Mouse (Mus musculus) c-Kit-positive CD71-positive TER-119-negative erythroid progenitor cells, embryonic 14.5 days (primary cell): ENCODE measurements around the gene 0610040J01Rik.

Experiments used
- DNase-seq: peaks from one replicate; pipeline ENCODE4 v3.0.0-alpha.2; 2013; ENCODE audit warnings: low read depth

The 0610040J01Rik gene

DNA sequence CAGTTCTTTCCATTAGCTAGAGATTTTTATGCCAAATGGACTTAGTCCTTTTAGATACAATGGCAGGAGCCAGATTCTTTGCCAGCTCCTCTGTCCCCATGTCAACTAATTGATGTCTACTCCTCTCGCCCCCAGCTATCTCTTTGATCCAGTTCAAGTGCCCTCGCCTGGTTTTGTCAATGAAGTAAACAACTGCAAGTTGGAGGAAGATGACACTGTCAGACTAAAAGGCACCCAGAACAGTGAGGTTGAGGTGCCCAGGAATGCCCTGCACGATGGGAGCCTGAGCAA is 85.6 kb downstream of the 0610040J01Rik start:
- DNase-seq = no peak

DNA sequence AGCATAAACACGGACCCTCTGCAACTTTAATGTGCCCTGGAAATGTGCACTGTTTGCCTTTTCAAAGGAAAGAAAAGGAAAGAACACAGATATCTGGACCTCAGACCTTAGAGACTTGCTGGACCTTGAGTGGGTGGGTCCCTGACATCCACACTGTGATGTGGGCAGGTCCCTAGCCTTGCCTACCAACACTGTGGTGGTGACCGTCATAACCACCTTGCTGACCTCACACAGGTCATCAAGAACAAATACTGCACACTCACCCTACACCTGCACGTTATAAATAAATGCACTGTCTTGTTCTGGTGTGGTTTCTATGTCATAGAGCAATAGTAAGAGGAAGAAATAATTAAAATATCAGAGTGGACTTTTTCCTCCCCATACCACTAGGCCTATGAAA is 91.2 kb downstream of the 0610040J01Rik start:
- DNase-seq = no peak

DNA sequence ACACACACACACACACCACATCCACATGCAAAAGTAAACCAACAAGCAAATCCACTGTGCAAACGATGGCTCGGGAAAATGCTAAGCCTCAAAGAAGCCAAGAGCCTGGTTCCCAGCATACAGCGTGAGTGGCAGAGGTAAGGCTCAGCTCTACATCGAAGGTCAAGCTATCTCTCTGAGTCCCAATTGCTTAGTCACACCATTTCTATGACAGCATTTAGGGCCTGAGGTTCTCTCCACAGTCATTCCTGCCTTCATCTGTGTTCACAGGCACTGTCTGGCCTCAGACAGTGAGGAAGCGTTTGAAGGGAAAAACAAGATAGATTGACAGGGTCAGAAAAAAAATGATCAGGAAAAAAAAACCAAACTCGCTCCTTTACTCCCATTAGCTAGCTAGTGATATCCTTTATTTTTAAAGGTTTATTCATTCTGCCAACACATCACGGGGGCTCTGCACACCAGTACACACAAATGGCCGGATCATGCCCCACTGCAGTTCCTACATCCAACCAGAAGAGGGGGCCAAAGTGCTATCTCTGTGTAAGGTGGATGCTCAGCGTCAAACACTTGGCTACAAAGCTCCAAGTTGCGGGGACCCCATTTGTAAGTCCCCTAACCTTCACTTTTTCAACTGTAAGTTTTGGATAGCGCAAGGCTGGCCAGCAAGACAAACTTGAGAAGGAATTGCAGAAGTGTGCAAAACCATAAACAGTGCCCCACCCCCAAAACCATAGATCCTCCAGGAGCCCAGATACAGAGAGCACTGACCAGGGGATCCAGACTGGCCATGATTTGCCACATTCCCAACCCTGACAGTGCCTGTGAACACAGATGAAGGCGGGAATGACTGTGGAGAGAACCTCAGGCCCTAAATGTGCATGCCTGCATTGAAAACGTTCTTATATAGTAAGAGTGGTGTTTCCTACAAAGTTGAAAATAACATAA is 94.3 kb downstream of the 0610040J01Rik start:
- DNase-seq = peak; percentile 59

DNA sequence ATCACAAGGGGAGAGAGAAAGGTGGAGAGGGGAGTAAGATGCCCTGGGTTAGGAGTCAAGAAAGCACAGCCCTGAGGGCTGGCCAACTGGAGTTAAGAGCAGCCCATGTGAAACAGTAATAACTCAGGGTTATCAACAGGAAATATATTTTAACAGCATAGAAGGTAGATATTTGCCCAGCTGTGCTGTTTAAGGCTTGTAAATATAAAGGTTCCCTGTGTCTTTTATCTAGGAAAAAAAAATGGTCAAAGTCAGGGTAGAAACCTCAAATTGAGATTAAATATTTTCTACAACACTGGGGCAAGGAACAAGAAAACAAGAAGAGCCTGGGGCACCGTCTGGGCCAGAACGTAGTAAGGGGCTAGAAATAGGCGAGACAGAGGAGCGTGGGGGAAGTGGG is 95.3 kb downstream of the 0610040J01Rik start:
- no peak for DNase-seq

DNA sequence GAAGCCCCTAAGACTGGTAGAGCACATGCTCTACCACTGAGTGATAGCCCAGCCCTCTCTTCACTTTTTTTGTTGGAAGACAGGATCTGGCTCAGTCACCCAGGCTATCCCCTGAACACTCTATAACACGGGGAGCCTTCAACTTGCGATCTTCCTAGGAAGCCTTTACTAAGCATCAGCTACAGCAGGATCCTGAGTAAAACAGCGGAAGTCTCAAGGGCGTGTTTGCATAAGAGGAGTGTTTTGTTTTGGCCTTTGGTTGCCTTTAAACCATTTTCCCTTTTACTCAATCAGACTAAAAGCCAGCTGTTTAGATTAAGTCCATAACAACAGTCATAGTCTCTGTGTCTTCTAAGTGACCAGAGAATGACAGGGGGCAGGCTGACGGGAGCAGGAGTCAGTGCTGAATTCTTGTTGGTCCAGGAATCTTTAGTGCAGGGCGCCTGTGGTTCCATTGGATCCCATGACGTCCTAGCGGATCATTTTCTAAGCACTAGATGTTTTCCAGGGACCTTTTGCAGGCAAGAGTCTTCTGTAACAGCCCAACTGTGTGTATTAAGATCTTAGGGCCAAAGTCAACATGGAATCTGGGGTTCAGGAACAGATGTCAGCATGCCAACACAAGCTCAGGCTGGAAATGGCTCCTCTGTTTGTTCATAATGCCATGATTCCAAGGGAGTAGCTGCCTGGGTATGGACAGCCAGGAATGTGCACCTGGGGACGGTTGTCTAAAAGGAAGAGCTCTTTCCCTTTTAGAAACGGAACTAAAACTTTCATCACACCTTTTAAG is 98.2 kb downstream of the 0610040J01Rik start:
- no peak for DNase-seq

DNA sequence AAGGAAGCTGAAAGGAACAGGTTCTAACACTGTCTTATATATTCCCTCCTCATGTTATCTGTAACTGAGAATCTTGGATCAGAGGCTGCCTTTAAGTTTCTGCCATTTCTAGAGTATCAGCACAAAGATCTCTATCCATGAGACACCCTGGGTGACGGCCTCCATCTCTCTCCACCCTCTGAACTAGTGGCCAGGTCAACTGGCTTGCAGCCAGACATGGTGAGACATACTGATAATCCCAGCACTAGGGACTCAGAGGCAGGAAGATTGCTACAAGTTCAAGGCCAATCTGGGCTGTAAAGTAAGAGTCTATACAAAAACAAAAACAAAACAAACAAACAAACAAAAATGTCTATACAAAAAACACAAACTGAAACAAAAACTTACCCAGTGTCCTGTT is 102.7 kb downstream of the 0610040J01Rik start:
- no peak for DNase-seq

DNA sequence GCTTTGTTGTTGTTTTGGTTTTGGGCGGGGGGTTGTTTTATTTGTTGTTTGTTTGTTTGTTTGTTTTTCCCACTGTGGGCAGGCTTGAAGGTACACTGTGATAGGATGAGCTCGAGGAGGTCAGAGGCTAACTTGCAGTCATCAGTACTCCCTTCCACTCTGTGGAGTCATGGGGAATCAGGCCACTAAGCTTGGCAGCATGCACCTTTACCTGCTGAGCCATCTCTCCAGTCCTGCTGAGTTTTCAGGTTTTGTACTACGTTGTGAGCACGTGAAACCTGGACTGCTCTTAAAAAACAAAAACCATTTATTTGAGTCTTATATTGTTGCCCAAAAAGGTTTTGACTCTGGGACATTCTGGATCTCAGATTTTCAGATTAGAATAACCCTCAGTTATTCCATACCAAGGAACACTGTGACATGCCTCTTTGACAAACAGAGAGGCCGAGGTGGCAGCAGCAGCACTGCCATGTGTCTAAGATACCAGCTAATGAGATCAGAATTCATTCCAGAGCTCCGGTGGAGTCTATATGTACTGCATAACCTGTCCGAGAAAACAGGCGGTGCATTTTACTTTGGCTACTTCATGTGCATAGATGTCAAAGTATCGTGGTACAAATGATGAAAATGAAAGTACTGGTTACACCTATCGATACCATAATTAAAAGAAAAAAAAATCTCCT is 104.4 kb downstream of the 0610040J01Rik start:
- DNase-seq = no peak

DNA sequence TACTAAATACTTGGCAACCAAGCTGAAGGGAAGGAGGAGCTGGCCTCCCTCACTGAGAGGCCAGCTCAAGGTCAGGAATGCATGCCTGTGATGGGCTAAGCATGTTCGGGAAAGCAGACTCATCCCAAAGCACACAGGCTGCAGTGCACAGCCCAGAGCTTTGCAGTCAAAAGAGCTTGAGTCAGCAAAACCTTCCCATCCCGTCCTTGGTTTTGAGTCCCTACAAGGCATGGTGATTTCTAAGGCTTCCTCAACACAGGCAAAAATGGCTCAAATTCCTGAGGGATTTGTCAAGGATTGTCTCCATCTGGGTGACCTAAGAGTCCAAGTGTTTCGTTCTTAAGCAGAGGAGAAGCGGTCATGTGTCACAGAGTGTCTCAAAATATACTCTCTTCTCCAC is 106.0 kb downstream of the 0610040J01Rik start:
- no peak for DNase-seq

DNA sequence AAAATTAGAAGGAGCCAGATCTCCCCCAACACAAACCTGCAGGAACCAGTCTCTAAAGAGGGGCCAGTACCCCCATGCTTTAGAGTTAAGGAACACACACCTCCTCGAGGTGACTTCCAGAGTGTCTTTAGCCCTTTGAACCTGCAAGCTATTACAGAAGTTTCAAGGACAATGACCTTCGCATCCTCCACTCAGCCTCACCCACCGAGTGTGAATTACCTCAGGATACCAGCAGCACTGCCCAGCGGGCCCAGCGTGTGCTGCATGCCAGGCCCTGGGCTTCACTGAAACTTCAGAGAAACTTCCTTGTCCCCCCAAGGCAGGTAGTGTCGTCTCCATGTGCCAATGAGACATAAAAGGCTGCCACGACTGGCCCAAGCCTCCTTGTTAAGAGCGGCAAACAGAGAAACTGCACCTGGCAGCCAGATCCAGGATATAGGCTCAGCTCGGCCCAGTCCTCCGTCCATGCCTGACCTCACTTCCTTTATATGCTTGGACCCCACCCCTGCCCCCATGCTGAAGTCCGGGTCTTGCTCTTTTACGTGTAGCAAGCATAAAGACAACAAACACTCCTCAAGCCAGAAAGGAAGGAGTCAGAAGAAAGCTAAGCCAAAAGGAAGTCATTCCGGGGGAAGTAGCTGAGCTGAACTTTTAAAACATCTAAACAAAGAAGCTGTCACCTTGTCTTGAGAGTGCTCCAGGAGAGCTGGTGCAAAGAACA is 111.3 kb downstream of the 0610040J01Rik start:
- DNase-seq = no peak

DNA sequence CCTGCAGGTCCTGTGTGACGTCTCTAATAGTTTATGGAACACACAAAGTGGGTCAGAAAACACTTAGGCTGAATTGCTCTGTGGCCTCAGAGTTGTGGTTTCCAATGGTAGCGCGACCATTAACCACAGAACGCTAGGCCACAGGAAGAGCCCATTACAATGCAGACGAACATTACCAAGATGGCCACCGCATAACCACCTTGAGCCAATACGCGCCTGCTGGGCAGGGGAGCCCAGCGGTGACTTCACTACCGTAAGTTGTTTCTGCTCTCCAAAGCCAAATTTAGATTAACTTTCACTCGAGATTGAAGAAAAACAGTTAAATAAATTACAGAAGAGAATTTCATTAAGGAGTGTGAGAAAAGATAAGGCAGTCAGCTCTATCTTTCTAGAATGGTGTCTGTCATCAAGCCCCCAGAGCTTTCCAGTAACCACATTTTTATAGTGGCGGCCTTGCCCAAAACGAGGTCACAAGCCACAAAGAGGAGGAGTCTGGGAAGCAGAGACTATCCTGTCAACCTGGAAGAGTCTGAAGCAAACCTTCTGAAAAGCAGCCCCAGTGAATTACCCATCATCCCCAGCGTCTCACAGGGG is 113.0 kb downstream of the 0610040J01Rik start:
- no peak for DNase-seq

DNA sequence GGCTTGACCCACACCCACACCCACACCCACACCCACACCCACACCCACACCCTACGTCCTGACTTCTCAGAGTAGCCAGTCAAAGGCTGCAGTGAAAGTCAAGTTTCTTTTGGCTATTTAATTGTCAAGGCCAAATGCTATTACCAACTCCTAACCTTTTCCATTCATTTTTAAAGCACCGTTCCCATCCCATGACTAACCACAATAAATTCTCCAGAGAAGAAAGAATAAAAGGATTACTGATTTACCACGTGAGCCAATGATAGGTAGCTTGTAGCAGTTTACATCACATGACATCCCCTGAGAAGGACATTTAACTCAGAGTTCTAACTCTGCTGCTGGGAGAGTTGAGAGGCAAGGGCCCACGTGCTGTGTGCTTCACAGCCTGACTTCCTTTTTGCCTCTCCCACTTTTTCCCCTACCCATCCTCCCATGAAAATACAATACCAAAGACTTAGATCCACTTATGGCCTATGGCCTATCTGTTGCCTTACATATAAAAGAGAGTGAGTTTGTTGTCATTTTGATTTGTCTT is 118.7 kb downstream of the 0610040J01Rik start:
- DNase-seq = no peak

DNA sequence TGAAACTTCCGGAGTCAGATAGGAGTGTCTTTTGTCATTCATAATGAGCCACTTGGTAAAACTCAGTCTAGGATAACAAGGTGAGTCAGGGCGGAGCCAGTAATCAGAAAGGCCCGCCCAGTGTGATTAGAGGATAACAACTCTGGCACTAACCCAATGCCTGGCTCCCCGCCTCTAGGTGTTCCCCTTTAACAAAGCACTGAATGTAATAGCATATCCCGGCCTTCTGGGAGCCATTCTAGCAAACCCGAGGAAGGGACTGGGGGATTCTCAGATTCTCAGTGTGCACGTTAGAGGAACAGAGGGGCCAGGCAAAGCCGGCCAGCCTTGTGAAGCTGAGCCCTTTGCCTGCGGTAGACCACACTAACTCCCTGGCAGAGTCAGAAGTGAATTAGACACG is 120.7 kb downstream of the 0610040J01Rik start:
- no peak for DNase-seq

DNA sequence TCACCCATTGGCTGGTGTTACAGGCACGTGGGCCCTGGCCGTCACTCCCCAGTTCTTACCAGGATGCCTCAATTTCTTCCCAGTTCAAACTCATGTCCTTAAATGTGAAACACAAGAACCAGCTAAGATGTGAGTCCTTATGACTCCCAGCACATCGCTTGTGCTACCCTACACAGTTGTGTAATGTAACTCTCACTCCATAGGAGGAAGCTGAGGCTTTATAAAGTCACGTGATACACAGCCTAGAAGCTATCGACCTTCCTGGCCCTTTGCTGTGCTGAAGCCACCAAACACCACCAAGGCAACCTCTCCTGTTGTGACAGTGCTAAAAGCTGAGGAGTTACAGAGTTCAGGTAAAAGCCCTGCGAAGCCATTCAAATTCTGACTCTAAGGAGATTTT is 123.4 kb downstream of the 0610040J01Rik start:
- no peak for DNase-seq

DNA sequence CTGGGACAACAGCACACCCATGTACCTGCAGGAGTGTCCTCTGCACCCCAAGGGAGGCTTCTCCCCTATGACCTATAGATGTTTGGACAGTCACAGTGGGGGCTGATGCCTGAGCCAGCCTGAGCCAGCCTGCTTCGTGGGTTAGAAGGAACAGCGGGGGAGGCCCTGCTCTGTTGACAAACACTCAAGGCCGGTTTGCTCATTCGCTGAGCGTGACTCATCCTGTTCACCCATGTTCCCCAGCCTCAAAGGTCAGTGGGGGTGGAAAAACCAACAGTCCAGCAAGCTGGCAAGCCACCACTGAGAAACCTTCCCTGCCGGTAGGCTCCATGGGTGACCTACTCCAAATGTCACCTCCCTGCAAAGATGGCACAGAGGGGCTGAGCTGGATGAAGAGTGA is 124.6 kb downstream of the 0610040J01Rik start:
- DNase-seq = no peak

DNA sequence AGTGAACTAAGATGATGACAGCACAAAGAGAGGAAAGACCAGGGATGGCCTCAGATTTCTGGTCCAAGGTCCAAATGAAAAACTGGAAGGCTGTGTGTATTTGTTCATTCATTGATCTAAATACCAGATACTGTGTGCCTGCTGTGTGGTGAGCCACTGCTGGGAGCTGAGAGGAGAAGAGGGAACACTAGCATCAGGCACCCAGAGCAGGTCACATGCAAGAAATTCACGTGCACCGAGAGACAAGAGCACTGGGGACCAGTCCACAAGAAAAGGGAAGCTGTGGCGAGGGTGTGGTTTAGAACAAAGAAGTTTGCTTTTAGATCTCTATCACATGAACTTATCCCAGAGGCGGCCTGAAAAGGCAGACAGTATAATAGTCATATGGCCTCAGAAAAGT is 126.4 kb downstream of the 0610040J01Rik start:
- no peak for DNase-seq

DNA sequence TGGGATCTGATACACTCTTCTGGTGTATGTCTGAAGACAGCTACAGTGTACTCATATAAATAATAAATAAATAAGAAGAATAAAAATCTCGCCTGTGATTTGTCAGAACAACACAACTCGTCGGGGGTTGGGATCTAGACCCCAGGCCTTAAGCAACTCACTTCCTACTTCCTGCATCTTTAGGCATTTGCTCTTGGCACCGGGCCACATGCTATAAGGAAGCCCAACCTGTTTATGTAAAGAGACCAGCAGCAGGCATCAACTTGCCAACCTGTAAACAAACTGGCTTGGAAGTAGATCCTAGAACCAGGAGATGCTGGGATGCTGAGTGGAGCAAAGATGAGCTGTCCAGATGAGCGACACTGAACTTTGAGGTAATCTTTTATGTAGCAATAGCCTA is 129.7 kb downstream of the 0610040J01Rik start:
- DNase-seq = no peak

DNA sequence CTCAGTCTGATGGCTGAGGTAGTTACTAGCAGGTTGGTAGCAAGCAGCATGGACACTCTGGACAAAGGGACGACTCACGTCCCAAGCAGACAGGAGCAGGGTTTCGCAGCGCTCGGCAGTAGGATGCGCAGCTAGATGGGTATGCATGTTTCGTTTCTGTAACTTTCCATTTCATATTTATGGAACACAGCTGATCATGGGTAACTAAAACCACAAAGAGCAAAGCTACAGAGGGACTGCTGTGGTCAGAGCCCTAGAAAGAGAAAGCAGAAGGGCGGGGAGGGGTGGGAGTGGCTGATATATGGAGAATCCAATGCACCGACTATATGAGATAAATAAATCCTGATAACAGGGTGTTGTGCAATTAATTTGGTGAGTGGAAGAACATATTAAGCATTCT is 131.1 kb downstream of the 0610040J01Rik start:
- DNase-seq = no peak

DNA sequence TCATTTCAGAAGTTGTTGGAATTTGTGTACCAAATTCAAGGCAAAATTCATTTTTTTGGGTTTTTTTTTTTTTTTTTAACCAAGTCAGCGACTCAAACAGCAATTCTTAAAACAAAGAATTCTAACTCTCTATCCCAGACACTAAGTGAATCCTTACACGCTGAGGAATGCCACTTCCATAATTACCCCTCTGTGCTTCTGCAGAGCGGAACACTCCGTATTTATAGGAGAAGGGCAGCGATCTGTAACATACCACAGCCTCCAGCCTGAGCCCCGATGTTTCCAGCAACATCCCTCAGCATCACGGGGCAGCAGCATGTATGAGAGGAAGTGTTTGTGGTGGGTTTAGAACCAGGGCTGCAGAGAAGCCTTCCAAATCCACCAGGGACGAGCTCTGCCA is 135.4 kb downstream of the 0610040J01Rik start:
- DNase-seq = no peak

DNA sequence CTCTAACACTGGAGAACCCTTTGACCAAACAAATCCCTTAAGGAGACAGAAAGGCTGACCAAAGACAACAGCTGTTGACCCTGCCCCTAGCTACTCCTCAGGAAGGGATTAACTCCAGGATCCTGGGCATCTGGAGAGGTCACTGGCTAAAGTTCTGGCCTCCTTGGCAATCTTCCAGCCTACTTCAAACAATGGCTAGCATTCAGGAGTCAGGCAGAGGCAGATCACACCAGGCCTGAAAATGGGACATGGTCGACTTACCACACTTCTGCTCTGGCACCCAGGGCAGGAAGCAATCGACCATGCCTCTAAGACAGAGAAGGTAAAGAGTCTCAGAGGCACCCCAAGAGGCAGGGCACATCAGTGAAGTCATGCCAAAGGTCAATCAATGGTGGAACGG is 137.0 kb downstream of the 0610040J01Rik start:
- DNase-seq = no peak
